Mouse (Mus musculus): ENCODE data around the gene Gm11758. TPM values are rescaled to one million over a fixed set of nuclear protein-coding genes. Genes with fewer than 3 reads are reported as not detected.
"Not testable (repeated sequence)": the region's sequence is repeated elsewhere in the genome, so short reads cannot be mapped to it uniquely, and the experiment has no call there.

Gene Gm11758
- total RNA-seq (2017) = not detected in 2 replicates

GRCm38 (mm10) chr4:73876166-73876565, at the start of gene Gm11758:
Gene Gm11758, minus strand, starts transcription at chr4:73876266.
- not testable (repeated sequence) for ATAC-seq (ENCODE audit: extremely low read depth, insufficient number of reproducible peaks, low FRiP score, poor library complexity, severe bottlenecking)

- not testable (repeated sequence) for ATAC-seq (ENCODE audit: extremely low read depth, insufficient number of reproducible peaks, low FRiP score, poor library complexity, severe bottlenecking)
These were observed 44.6 kb upstream of the Gm11758 start, which contains the start of gene Gm11756 for GRCm38 (mm10) chr4:73920660-73921059. Gene Gm11756, minus strand, starts transcription at chr4:73920760.

GRCm38 (mm10) chr4:73905853-73906252, 29.8 kb upstream of the Gm11758 start, which contains the start of gene Gm13871:
Gene Gm13871, minus strand, starts transcription at chr4:73905953.
- not testable (repeated sequence) for ATAC-seq (ENCODE audit: extremely low read depth, insufficient number of reproducible peaks, low FRiP score, poor library complexity, severe bottlenecking)

- not testable (repeated sequence) for ATAC-seq (ENCODE audit: extremely low read depth, insufficient number of reproducible peaks, low FRiP score, poor library complexity, severe bottlenecking)
These were observed 14.9 kb upstream of the Gm11758 start, which contains the start of gene Gm11757 for GRCm38 (mm10) chr4:73891012-73891411. Gene Gm11757, minus strand, starts transcription at chr4:73891112.

GRCm38 (mm10) chr4:73826587-73826986, 49.5 kb downstream of the Gm11758 start:
- ATAC-seq (ENCODE audit: extremely low read depth, insufficient number of reproducible peaks, low FRiP score, poor library complexity, severe bottlenecking) = no peak

Other genes starting within 250 kb of the Gm11758 start
- not detected in 2 replicates for gene Gm11236, start 238.1 kb downstream of the Gm11758 start, total RNA-seq (2017)
- not detected in 2 replicates for gene Gm11239, start 207.9 kb downstream of the Gm11758 start, total RNA-seq (2017)
- gene Gm428, start 192.8 kb downstream of the Gm11758 start, total RNA-seq (2017) = not detected in 2 replicates
- not detected in 2 replicates for gene Rasef, start 85.3 kb downstream of the Gm11758 start, total RNA-seq (2017)
- gene Gm11757, start 14.8 kb upstream of the Gm11758 start, total RNA-seq (2017) = not detected in 2 replicates
- not detected in 2 replicates for gene Gm13871, start 29.7 kb upstream of the Gm11758 start, total RNA-seq (2017)
- not detected in 2 replicates for gene Gm11756, start 44.5 kb upstream of the Gm11758 start, total RNA-seq (2017)
- not detected in 2 replicates for gene 2310002L09Rik, start 74.6 kb upstream of the Gm11758 start, total RNA-seq (2017)
- 0.12 TPM in 1 of 2 replicates, not detected in the other for gene Frmd3, start 137.2 kb upstream of the Gm11758 start, total RNA-seq (2017)